Mouse (Mus musculus): Measurements from ENCODE around the gene Chrne.

Gene Chrne

DNA sequence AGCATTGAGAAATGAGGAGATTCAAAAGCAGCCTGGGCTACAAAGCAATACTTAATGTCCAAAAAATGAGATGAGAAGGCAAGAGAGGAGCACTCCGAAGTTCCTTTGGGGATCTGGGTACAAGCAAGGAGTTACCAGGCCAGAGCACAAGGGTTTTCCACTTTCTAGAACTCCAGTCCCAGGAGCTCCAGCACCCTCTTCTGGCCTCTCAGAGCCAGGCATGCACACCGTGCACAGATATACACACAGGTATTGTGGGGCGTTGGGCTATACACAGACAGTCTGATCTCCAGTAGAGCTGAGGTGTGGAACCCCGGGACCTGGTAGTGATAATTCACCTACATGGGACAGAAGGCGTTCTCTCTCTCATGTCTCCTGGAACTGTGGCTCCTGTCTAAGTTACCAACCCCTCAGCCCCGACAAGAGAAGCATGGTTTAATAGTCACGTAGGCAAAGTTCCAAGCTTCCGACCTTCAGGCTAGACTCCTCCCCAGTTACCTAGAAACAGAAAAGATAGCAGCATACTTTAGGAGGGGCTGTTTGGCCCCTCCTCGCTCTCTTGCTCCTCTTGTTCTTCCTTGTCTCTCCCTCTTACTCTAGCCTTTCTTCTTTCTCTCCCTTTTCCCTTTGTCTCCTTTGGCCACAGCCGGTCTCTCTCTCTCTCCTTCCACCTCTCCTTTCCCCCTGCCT is 4.2 kb upstream of the Chrne start:
- DNase-seq, result no peak

- no peak for DNase-seq
Measured at GRCm38 (mm10) chr11:70621972-70622814, 3.2 kb upstream of the Chrne start.

- no peak for DNase-seq
Measured at GRCm38 (mm10) chr11:70615516-70616093, 3.4 kb downstream of the Chrne start, which contains the start of gene 4930544D05Rik. Gene 4930544D05Rik (plus strand): TSS chr11:70615848.

- peak; percentile 23 for DNase-seq
Measured at GRCm38 (mm10) chr11:70615074-70615473, 3.9 kb downstream of the Chrne start.

DNA sequence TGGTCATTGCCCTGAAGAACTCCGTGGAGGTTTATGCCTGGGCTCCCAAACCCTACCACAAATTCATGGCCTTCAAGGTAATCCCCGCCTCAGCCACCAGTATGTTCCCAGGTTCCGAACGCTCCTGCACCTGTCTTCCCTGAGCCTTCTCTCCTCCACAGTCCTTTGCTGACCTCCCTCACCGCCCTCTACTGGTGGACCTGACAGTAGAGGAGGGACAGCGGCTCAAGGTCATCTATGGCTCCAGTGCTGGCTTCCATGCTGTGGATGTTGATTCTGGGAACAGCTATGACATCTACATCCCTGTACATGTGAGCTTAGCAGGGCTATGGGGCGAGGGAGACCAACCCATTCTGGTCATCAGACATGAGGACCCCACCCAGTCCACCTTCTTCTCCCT is 6.5 kb downstream of the Chrne start:
- DNase-seq, result no peak

DNA sequence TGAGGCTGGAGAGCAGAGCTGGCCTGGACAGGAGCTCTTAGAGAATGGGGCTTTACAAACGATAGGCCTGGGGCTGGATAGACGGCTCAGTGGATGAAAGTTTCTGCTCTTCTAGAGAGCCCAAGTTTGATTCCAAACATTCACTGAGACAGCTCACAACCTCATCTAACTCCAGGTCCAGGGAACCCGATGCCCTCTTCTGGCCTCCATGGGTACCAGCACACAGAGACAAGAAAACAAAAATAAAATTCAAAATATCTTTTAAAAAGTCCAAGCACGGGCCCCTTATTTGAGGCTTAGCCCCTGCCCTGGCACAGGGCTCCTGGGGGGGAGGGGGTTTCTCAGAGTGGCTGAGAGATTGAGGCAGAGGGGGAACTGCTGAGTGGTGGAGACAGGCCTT is 8.3 kb downstream of the Chrne start:
- no peak for DNase-seq

DNA sequence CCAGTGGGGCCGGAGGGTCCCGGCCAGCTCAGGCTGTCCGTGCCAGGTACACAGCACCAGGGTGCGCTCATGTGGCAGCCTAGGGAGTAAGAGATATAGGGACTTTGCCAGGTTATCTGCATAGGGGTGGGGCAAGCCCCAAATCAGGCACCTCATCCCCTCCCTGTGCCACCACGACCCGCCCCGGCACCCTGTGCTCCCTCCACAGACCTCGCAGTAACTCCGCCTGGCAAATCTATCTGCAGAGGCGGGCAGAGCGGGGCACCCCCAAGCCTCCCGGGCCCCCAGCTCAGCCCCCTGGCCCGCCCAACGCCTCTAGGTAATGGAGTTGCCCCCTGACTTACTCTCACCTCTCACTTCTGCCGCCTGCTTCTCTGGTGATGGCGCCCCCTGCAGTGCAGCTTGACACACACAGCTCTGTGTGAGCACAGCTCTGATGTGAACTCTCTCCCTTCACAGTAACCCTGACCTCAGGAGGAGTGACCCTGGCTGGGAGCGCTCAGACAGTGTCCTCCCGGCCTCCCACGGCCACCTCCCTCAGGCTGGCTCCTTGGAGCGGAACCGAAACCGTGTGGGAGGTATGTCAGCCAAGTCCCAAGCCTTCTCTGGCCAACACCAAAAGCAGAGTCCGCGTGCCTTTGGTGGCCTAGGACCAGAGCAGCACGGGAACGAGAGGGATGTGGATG is 10.5 kb downstream of the Chrne start:
- no peak for DNase-seq

DNA sequence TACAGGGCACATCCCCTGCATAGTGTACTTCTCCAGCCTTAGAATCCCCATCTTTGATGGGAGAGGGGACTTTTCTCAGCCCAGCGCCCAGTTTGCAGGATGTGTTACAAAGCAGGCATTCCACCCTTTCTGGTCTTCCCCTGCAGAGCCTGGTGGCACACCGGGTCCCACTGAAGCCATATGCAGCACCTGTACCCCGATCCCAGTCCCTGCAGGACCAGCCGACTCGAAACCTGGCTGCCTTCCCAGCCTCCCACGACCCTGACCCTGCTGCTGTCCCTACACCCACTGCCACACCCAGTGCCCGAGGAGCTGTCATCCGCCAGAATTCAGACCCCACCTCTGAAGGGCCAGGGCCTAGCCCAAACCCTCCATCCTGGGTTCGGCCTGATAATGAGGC is 11.4 kb downstream of the Chrne start:
- no peak for DNase-seq

DNA sequence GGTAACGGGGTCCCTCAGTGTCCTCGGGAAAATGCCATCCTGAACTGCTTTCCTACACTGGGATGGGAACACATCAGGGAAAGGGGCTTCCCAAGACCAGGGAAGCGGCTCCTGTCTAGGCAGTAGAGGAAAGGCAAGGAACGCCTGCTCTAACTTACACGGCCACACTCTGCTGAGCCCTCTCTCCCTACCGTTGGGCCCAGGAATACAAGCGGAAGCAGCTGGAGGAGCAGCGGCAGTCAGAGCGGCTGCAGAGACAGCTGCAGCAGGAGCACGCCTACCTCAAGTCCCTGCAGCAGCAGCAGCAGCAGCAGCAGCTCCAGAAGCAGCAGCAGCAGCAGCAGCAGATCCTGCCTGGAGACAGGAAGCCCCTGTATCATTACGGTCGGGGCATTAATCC is 12.3 kb downstream of the Chrne start:
- DNase-seq, result no peak

- DNase-seq, result peak; percentile 73
Measured at GRCm38 (mm10) chr11:70605024-70605566, 13.9 kb downstream of the Chrne start.

DNA sequence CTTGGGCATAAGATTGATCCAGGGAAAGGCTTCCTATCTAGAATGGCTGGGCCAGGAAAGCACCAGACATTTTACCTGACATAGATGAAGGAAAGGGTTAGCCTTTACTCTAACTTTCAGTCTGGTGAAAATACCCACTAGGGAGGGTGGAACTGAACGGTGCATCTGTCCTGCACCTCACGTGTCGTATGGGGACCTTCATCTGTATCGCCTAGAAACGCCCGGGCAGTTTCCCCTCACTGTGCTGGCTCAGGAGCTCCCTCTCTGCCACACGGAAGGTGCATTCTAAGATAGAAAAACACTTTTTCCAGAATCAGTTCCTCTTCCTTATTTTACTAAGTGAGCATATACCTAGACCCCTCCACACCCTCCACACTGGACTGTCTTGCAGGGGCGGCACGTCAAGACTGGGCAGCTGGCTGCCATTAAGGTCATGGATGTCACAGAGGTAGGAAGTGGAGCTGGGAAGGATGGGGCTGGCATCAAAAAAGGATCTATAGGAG is 20.5 kb downstream of the Chrne start:
- no peak for DNase-seq

GRCm38 (mm10) chr11:70597301-70597700 is 21.7 kb downstream of the Chrne start:
- DNase-seq, result no peak

DNA sequence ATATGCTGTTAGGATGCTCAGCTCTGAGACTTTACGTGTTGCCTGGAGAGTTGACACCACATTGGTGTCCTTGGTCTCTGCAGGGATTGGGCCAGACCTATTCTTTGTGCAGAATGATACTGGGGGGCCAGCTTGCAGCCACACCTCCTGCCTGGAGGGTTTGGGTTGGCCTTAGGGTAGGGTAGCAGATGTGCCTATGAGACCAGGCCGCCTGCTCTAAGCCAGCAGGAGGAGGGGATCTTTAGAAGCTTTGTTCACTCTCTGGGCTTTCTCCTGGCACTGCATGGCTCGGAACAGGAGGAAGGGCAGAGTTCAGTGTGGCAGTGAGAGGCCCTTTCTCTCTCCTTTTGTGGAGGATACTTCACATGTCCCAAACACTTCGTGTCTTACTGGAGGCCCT is 22.9 kb downstream of the Chrne start:
- no peak for DNase-seq

DNA sequence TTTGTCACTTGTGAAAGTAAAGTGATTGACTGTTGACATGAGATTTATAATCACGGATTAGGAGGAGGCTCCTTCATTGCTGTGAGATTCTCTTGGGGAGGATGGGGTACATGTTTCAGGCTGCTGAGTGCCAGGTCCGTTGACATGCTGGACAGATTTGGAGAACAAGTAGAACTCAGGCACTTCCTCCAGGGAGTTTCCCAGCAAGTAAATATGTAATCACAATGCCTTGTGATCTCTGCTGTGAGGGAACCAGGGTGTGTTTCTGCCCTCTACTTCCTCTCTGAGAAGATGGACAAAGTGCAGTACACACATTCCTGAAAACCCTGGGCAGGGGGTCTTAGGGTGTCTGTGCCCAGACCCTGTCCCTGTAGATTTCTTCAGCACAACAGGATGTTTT is 23.4 kb downstream of the Chrne start:
- DNase-seq, result no peak

- no peak for DNase-seq
Measured at GRCm38 (mm10) chr11:70594253-70594989, 24.6 kb downstream of the Chrne start.

DNA sequence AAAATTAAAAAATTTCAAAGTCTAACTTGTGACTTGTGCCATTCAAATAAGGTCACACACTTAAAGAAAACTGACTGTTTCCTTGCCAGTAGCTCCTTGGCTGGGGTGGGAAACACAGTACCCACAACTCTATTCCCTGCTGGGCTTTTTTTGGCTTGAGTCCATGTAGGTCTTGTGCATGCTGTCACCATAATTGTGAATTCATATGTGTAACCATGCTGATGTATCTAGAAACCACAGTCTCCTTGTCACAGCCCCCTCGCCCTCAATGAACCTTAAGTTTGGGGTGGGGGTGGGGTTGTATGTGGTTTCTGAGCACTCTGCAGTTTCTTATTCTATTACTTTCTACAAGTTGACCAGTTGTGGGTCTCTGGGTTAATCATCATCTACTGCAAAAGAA is 27.3 kb downstream of the Chrne start:
- no peak for DNase-seq

DNA sequence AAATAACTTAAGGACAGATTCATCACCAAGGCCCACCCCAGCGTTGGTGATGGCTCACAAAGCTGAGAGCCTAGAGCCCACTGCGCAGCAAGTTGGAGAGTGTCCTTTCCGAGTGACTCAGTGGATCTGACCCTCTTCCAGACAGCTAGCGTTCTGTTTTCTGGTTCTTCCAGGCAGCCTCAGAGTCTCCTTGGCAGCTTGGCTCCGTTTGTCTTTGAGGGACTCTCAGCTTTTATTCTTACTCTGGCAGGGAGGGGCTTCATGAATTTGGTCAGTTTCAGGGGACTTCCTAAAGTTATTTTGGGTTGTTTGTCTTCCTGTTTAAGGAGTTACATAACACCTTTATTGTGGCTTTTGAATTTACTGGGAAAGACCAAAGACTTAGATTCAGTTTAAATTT is 32.1 kb downstream of the Chrne start:
- no peak for DNase-seq

GRCm38 (mm10) chr11:70586261-70586660 is 32.8 kb downstream of the Chrne start:
- no peak for DNase-seq

- DNase-seq, result peak; percentile 34
Measured at GRCm38 (mm10) chr11:70585457-70585856, 33.6 kb downstream of the Chrne start.

DNA sequence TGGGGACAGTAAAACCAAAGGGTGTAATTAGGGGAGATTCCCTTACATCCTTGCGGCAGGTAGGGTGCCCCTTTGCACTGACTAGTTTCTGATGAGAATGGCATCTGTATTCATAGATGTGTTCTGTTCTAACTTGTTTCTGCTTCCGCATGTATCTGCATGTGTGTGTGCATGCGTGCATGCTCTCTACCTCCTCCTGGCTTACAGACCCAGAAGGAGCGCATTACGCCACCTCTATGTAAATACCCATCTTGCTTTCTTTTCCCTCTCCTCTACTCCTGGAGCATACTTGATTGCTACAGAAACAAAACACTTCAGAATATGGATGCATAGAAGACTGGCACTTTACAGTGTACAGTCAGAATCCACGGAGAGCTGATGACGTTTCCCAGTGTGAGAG is 35.2 kb downstream of the Chrne start:
- no peak for DNase-seq

- no peak for DNase-seq
Measured at GRCm38 (mm10) chr11:70583022-70583714, 35.8 kb downstream of the Chrne start.

DNA sequence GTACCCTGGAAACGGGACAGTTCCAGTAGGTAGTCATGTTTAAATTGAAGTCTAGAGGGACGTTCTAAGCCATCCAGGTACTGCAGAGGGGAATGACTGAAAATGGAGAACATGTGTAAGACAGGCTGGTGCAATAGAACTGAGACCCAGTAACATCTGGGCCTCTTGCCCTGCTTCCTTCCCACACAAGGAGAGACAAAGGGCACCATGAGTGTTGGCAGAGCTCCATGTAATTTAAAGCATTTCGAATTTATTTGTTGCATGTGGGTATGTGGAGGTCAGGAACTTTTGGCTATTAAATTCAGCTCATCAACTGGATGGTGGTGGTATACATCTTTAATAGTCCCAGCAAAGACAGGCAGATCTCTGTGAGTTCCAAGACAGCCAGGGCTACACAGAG is 36.8 kb downstream of the Chrne start:
- no peak for DNase-seq
